Mouse (Mus musculus) left cerebral cortex, postnatal 36 days (tissue): ENCODE measurements at regions not wholly inside any gene's neighbourhood (a gene's known extent, or its start where the extent isn't known, plus 50 kb on each side); places are given as distances from the start of the nearest gene placed in this dataset.

Experiments
- DNase-seq, 2 experiments: peaks; one replicate each; pipeline ENCODE4 v3.0.0; 2021 to 2022; ENCODE audit warnings: low spot score in 2 of 2, mixed read lengths in 1 of 2
- intact Hi-C: fragments of 180-260 bp; cut with DNase I; formaldehyde crosslinking; loops from one replicate; pipeline ENCODE4 v1.15.1; 2025

DNA sequence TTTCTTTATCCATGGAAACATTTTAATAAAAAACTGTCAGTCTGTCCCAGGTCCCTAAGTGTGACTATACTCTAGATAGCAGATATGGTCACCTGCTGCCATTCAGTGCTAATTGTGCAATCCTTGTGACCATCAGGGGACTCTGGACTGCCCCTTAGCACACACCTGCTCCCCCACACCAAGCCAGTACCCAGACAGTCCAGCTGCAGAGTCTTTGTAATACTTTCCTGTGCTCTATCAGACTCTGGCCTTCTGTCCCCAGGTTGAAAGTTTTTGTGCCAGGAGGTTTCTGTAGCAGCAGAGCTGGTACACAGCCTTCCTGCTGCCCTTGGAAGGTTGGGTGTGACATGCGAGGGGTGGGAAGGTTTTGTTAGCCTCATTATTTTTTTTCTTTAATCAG, 366.9 kb upstream of the Gm10131 start:
- intact Hi-C loops, result no loop called here

DNA sequence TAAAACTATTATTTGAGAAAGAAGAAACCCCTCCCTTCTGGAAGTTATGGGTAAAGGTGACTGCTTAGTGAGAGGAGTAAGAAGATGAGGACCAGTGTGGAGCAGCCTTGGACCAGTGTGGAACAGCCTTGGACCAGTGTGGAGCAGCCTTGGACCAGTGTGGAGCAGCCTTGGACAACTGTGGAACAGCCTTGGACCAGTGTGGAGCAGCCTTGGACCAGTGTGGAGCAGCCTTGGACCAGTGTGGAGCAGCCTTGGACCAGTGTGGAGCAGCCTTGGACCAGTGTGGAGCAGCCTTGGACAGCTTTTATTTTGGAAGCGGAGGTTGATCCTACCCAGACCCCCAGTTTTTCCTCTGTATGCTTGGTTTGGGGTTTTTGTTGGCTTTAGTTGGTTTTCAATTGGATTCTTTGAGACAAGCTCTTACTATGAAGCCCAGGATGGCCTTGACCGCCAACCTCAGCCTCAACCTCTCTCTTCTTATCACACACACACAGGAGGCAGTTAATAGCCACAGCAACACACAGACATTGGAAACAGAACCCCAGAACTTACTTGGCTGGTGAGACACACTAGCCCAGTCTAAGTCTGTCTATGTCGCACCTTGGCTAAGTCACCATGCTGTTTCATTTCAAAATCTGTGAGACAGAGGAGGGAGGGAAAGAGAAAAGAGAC, 364.7 kb upstream of the Gm10131 start:
- DNase-seq, result no peak
- intact Hi-C loops, result no loop called here

More for the DNA sequence above, 366.9 kb upstream of the Gm10131 start:
- DNase-seq, result no peak

DNA sequence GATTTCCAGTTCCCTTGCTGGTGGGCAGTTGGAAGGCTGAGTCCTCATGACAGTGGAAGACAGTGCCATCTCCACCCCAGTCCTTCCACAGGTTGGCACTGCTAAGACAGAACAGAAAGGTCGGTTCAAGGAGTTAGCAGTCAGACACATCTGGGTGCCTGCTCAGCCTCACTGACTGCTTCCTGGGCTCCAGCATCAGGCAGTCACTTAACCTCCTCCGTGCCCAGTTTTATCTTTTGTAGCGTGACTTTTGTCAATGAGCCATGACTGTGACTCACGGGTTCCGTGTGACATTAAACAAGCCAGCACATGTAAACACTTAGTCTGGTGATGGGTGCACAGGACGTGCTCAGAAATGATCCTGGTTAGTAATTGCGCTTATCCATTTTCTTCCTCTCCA, 363.1 kb upstream of the Gm10131 start:
- DNase-seq, result no peak
- intact Hi-C loops, result loop anchor here (5.0 kb wide), 1 partner anchor 82 kb away; no protein-coding TSS in a partner anchor

DNA sequence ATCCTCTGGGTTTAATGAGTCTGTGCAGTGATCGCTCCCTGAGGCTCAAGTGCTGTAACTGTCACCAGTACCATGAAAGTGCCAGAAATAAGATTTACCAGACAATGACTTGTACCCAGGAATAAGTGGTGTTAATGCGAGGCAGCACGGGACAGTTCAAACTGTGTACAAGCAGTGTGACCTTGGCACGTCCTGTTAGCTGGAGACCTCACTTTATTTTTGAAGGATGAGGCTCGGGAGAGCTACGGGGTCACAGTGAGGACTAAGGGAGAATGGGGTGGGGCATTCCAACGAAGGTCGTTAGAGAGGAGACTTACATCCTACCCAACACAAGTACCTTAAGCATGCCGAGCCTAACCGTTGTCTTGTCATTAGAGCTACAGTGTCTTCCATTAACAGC, 362.2 kb upstream of the Gm10131 start:
- intact Hi-C loops, result loop anchor here (5.0 kb wide), 1 partner anchor 81 kb away; no protein-coding TSS in a partner anchor
- no peak for DNase-seq

DNA sequence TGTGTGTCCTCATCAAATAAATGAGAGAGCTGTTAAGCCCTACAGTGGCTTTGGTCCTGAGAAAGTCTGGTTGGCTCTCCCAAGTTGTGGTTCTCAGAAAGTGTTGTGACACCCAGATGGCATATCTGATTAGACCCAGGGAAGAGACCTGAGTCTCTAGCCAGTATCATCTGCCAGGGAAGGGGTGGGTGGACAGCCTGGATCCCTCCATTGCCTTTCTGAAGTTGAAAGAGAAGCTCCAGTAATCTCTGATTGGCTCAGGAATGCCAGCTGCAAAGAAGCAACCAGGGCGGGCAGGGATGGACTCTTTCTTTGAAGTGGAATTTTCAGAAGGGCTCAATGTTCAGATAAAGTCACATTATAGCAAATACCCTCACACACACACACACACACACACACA, 361.8 kb upstream of the Gm10131 start:
- DNase-seq, result no peak
- intact Hi-C loops, result loop anchor here (5.0 kb wide), 1 partner anchor 81 kb away; no protein-coding TSS in a partner anchor

DNA sequence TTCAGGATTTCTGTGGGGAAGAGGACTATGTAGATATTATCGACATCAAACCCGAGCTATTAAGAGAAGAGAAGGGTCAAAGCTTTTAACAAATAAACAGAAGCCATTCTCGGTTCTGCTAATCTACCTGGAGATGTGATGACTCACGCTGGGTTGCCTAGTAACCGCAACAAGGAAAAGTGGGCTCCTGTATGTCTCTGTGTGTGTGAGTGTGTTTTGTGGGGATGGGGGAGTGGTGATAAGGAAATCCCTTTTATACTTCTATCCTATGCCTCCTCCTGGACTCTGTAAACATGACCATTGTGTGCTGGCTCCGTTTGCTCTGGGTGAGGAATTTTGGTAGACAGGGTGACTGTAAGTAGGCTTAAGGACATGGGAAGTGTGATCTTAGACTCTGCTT, 361.3 kb upstream of the Gm10131 start:
- intact Hi-C loops, result loop anchor here (5.0 kb wide), 1 partner anchor 81 kb away; no protein-coding TSS in a partner anchor
- no peak for DNase-seq

DNA sequence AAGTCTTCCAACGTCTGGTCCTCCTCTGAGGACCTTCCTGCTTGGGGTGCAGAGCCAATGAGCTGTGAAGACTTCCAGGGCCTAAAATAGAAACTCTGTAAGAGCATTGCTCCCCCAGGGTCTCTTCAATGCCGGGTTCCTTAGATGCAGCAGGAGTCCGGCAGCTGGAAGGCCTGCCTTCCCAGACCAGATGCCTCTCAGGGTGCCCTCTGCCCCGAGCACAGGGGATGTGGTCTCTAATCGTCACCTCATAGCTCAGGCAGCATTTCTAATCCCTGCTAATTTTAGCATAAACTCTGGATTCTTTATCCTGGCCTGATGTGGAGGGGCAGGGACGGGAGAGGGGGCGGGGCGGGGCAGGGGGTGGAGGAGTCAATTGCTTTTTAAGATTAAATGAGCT, 360.9 kb upstream of the Gm10131 start:
- DNase-seq, result no peak
- intact Hi-C loops, result loop anchor here (5.0 kb wide), 1 partner anchor 80 kb away; no protein-coding TSS in a partner anchor

DNA sequence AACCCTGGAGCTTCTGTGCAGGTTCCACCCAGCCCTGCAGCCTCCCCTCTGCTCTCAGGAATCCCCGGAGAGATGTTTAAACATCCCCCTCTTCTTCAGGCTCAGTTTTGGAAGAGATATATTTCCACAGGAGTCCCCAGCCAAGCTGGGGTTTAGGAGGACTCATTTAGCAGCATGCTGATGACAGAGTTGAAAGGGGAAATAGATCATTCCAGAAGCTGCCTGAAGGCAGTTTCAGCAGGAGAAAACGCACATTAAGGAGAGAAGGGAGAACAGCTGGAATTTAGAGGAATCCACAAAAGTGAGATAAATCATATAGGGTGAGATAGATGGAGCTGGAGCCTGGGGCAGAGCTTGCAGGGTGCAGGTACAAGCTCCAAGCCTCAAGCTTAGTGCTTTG, 357.6 kb upstream of the Gm10131 start:
- intact Hi-C loops, result no loop called here
- DNase-seq, result no peak

DNA sequence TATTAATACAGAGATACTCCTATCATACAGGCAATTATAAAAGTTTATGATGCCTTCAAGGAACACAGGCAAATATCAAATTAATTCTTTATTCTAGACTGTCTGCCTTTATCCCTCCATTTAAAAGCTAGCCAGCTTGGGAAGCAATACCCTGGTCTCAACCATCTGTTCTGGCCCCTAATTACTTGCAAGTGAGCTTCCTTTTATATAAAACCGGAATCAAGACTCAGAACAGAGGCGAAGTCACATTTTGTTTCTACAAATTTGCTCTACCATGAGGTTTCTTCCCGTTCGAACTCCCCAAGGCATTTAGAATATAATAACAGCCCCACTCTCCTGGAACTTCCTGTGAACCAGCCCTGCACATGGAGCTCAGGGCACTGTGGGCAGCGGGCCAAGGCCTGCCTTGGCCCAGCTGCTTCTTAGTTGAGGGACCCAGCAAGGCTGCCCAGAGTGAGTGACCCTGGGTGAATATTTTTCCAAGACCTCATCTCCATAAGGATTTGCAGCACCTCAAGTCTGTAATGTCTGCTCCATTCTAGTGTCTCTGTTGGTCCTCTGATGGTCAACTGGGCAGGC, 355.3 kb upstream of the Gm10131 start:
- DNase-seq, result no peak
- intact Hi-C loops, result no loop called here

DNA sequence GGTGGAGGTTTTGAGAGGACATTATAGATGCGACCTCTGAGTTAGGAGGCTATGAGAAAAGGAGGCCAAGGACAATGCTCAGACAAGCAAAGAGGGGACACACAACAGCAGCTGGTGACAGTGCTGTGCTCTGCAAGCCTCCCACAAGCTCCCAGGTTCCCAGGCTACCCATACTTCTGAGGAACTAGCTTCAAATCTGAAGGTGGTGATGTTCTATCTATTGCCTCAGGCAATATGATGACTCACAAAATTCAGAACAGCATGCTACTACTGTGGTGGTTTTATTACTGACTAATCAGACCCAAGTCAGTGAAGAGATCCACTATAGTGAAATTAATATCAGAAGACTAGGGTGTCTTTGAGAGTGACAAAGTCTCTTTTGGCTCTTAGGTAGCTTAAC, 353.9 kb upstream of the Gm10131 start:
- no peak for DNase-seq
- intact Hi-C loops, result no loop called here

DNA sequence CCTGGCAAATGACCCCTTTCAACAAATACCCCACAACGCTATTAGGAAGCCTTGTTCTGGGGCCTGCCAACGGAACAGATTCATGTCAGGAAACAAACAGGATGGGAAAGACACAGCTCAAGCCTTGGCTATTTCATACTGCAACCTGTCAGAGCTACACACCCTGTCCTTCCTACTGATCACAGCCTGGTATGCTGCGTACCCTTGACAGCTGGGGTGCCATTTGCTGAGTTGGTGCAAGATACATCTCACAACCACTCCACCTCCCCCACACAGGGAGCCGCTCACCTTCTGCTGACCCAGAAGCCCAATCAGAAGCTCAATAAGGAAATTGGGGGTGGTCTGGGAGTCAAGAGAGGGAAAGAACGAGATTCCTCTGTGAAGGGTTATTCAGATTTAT, 350.7 kb upstream of the Gm10131 start:
- no peak for DNase-seq
- intact Hi-C loops, result no loop called here

DNA sequence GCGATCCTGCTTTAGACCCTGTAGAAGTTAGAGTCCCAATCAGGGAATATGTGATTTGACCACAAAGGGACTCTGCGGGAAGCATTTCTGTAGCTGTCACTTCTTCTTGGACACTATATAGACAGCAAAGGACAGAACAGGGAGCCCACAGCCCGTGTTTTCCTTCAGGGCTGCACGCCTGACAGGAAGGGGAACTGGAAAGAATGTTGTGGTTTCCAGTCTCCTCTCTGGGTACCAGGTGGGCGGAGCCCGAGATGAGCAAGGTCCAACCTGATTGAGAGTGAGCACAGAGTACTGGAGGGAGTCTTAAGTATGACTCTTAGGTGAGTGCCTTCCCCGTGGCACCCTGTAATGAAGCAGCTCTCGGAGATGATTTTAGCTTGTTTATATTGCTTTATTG, 346.8 kb upstream of the Gm10131 start:
- DNase-seq, result no peak
- intact Hi-C loops, result no loop called here

DNA sequence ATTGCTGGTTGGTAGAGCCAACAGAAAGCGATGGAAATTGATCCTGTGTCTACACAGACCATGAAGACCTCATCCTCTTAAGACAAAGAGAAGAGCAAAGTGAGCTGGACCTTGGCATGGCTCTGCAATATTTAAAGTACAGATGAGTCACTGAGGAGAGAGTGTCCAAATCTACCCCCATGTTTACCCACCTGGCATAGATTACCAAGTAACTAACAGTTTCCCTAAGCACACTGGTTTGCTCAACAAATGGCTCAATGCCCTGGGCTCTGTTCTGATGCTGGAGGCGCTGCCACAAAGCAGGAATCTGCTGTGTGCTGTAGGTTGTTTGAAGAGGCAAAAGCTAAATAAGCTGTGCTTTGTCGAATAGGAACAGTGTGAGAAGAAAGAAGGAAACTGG, 345.0 kb upstream of the Gm10131 start:
- intact Hi-C loops, result no loop called here
- DNase-seq, result no peak

DNA sequence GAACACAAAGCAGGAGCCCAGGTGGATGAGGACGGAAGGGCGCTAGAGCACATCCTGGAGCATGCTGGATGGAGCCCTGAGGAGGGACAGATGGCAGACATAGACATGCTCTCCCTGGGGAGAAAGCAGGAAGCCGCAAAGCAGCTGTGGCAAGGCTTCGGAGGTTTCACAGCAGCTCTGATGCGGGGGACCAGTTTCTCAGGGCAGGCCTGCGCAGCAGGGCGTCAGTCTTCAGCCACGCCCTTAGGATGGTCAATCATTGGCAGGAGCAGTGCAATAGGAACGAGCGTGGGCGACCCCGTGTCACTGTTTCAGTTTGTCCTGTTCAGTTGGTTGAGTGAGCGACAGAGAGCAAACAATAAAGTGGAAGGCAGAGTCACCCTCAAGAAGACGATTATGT, 343.8 kb upstream of the Gm10131 start:
- DNase-seq, result no peak
- intact Hi-C loops, result no loop called here

DNA sequence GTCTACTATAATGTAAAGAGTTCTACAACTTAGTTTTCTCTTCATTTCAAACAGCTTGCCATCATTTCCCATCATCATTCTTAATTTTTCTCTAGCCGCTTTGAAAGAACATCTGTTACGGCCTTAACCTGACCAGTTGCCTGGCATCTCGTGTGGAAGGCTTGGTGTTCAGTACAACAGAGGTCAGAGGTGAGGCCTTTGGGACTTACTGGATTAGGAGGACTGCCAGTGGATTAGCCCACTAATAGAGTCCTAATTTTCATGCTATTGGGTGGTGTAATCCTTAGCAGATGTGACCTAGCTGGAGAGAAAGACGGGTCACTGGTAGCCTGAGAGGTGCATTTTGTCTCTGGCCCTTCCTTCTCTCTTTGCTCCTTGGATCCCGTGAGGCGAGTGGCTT, 341.3 kb upstream of the Gm10131 start:
- DNase-seq, result no peak
- intact Hi-C loops, result no loop called here

DNA sequence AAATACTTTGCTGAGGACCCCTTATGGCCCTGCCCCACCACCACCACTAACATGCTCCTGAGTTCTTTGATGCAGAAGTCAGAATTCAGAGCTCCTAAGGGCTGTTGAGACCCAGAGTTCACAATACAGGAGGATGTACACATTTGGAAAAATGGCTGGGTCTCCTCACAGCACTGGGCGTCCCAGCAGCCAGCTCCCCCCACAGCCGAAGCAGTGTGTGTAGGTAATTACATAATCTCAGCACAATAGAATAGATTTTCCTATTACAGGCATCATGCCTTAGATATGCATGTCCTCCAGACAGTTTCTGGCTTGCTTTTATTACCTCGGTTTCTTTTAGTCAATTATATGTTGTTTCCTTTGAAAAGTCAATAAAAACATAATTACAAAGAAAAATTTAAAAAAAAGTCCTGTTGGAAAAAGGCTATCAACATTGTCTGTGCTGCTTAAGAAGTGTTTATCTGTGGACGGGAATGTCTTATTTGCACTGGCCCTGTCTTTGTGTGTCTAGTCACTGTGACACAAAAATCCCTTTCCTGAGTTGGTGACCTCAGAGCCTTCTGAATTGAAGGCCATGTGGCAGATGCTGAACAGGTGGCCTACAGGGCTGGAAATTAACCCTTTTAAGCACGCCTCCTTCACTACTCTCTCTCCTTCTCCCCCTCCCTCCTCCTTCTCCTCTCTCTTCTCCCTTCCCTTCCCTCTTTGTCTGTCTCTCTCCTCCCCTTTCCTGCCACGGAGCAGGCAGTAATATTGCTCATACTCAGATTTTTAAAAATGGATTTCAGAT, 339.9 kb upstream of the Gm10131 start:
- no peak for DNase-seq
- intact Hi-C loops, result no loop called here

DNA sequence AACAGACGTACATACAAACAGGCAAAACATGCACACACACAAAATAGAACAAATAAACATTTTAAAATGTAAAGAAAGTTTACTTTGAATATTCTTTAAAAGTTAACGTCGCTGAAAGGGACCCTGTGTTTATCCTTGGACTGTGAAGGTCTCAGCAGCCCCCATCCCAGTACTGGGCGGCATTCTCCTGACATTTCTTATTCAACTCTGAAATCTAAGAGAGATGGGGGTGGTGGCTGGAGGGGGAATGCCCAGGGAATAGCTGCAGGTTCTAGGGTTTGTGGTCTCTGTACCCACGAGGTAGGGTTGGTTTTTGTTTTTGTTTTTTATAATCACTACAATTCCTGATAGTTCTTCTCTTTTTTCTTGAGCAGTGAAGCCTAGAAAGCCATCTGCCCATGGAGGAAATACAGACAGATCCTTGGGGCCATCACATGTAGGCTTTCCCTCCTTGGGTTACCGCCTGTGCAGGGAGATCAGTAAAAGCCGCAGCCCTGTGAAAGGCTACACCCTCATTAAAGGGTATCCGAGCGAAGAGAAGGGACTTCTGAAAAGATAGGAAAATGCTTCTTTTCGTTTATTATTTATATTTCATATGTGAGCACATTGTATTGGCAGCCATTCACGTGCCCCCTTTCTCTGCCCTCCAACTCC, 338.0 kb upstream of the Gm10131 start:
- DNase-seq, result no peak
- intact Hi-C loops, result no loop called here

DNA sequence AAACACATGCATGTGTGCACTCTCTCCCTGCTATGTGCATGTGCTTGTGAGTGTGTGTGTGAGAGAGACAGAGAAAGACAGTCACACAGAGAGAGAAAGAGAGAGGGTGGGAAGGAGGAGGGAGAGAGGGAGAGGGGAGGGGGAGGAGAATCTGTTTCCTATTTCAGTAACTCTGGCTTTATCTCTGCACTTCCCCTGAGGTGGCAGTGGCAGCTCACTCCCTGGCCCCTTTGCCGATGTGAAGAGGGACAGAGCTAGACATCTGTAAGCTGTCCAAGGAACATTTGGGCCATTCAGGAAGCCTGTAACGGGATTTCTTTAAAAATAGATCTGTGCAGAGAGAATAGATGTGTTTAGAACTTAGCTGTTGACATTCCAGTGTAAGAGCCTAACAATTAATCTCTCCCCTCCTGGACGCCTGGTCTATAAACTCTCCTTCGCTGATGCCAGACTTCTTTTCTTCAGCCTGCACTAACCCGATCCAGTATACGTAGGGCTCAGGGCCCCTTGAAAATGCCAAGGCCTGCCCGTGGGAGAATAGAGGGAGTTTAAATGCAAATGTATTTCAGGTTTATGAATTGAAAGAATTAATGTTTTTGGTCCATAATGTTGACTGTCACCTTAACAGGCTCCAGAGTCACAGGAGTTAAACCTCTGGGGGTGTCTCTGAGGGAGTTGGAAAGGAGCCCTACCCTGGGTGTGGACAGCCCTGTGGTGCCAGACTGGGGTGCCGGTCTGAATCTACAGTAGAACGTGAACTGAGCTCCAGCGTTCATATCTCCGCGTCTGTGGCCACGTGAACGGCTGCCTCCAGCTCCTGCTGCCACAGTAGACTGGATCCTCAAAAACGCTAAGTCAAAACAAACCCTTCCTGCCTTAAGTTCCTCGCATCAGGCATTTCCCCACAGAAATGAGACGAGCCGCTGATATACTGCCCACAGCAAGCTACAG, 336.6 kb upstream of the Gm10131 start:
- no peak for DNase-seq
- intact Hi-C loops, result no loop called here

DNA sequence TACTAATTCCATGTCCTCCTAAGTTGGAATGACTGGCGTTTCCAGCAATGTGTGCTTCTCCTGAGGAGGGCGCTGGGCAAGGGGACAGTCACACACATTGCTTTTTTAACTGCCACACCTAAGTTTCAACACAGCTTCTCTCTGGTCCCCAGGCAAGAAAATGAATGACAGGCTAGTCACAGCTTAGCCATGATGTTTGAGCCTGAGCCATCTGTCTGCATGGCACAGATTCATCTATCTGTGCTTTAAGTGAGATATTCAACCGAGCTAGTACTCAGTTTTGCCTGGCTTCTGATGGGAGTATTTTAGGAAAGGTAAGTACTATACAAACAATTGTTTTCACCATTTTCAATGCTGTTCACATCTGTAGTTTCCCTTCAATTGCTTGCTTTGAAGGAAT, 331.2 kb upstream of the Gm10131 start:
- DNase-seq, result no peak
- intact Hi-C loops, result no loop called here
